Mouse (Mus musculus): ENCODE measurements around the gene Msantd1. TPM values are rescaled to one million over a fixed set of nuclear protein-coding genes. Genes with fewer than 3 reads are reported as not detected.

Gene Msantd1
- polyA plus RNA-seq, 1 experiment from 2014 or later, result 7.2 TPM

- WGBS, result 84% methylated on average over 7 of the region's 7 CpGs
- no peak for ATAC-seq
- Histone ChIP-seq H3K4me2 (ENCODE audit: low read length) (no peak overlapping the region), H3K27ac (ENCODE audit: low read length) (no peak overlapping the region), H3K4me1 (replicated peaks; ENCODE audit: control insufficient read depth, insufficient read depth, low read length) (peaks cover 40% of the 10 kb centered on the region), H3K36me3 (ENCODE audit: control insufficient read depth, insufficient read depth) (peaks cover 7% of the 10 kb centered on the region; the same call in 1 of the 2 replicates), H3K27me3 (replicated peaks; ENCODE audit: control insufficient read depth, insufficient read depth, low read length) (no peaks in the 10 kb centered on the region), H3K9me3 (ENCODE audit: control insufficient read depth, low read length) (no peaks in the 10 kb centered on the region), H3K9ac (replicated peaks; ENCODE audit: low read depth, low read length) (no peak overlapping the region), H3K4me3 (replicated peaks; ENCODE audit: low read length) (no peak overlapping the region)
These were observed 48.3 kb downstream of the Msantd1 start for GRCm38 (mm10) chr5:34956151-34956550.

GRCm38 (mm10) chr5:34957015-34957414 is 49.2 kb downstream of the Msantd1 start:
- Histone ChIP-seq H3K9ac (replicated peaks; ENCODE audit: low read depth, low read length) (no peak overlapping the region), H3K27me3 (replicated peaks; ENCODE audit: control insufficient read depth, insufficient read depth, low read length) (no peaks in the 10 kb centered on the region), H3K4me1 (replicated peaks; ENCODE audit: control insufficient read depth, insufficient read depth, low read length) (peaks cover 36% of the 10 kb centered on the region), H3K4me3 (replicated peaks; ENCODE audit: low read length) (no peak overlapping the region), H3K36me3 (ENCODE audit: control insufficient read depth, insufficient read depth) (peaks cover 7% of the 10 kb centered on the region; the same call in 1 of the 2 replicates), H3K9me3 (ENCODE audit: control insufficient read depth, low read length) (no peaks in the 10 kb centered on the region), H3K4me2 (ENCODE audit: low read length) (no peak overlapping the region), H3K27ac (ENCODE audit: low read length) (0 out of 2 replicates have a peak overlapping the region, but pooled peaks have one; percentile 9)
- 68% methylated on average over 2 of the region's 2 CpGs for WGBS
- ATAC-seq, result peak; percentile 76

- Histone ChIP-seq H3K4me2 (ENCODE audit: low read length) (no peak overlapping the region), H3K27ac (ENCODE audit: low read length) (no peak overlapping the region), H3K4me1 (replicated peaks; ENCODE audit: control insufficient read depth, insufficient read depth, low read length) (peaks cover 24% of the 10 kb centered on the region), H3K27me3 (replicated peaks; ENCODE audit: control insufficient read depth, insufficient read depth, low read length) (no peaks in the 10 kb centered on the region), H3K4me3 (replicated peaks; ENCODE audit: low read length) (no peak overlapping the region), H3K9me3 (ENCODE audit: control insufficient read depth, low read length) (no peaks in the 10 kb centered on the region), H3K36me3 (ENCODE audit: control insufficient read depth, insufficient read depth) (no peaks in the 10 kb centered on the region), H3K9ac (replicated peaks; ENCODE audit: low read depth, low read length) (no peak overlapping the region)
- no peak for ATAC-seq
- WGBS, result 94% methylated on average over 1 of the region's 1 CpGs
These were observed 52.2 kb downstream of the Msantd1 start for GRCm38 (mm10) chr5:34960021-34960420.

- no peak overlapping the region for H3K4me3 ChIP-seq (replicated peaks; ENCODE audit: low read length)
- H3K4me2 ChIP-seq (ENCODE audit: low read length), result no peak overlapping the region
- peaks cover 11% of the 10 kb centered on the region; the same call in 1 of the 2 replicates for H3K36me3 ChIP-seq (ENCODE audit: control insufficient read depth, insufficient read depth)
- no peaks in the 10 kb centered on the region for H3K27me3 ChIP-seq (replicated peaks; ENCODE audit: control insufficient read depth, insufficient read depth, low read length)
- ATAC-seq, result no peak
- WGBS, result 97% methylated on average over 12 of the region's 12 CpGs
- H3K9ac ChIP-seq (replicated peaks; ENCODE audit: low read depth, low read length), result no peak overlapping the region
- no peaks in the 10 kb centered on the region for H3K9me3 ChIP-seq (ENCODE audit: control insufficient read depth, low read length)
- no peaks in the 10 kb centered on the region for H3K4me1 ChIP-seq (replicated peaks; ENCODE audit: control insufficient read depth, insufficient read depth, low read length)
- no peak overlapping the region for H3K27ac ChIP-seq (ENCODE audit: low read length)
These were observed 57.7 kb downstream of the Msantd1 start for GRCm38 (mm10) chr5:34965531-34965930.

- Histone ChIP-seq H3K4me3 (replicated peaks; ENCODE audit: low read length) (no peak overlapping the region), H3K4me2 (ENCODE audit: low read length) (no peak overlapping the region), H3K36me3 (ENCODE audit: control insufficient read depth, insufficient read depth) (peaks cover 11% of the 10 kb centered on the region; the same call in 1 of the 2 replicates), H3K27ac (ENCODE audit: low read length) (no peak overlapping the region), H3K9me3 (ENCODE audit: control insufficient read depth, low read length) (no peaks in the 10 kb centered on the region), H3K9ac (replicated peaks; ENCODE audit: low read depth, low read length) (no peak overlapping the region), H3K4me1 (replicated peaks; ENCODE audit: control insufficient read depth, insufficient read depth, low read length) (no peaks in the 10 kb centered on the region), H3K27me3 (replicated peaks; ENCODE audit: control insufficient read depth, insufficient read depth, low read length) (no peaks in the 10 kb centered on the region)
- 78% methylated on average over 5 of the region's 5 CpGs for WGBS
- ATAC-seq, result no peak
These were observed 60.6 kb downstream of the Msantd1 start for GRCm38 (mm10) chr5:34968386-34968785.

- Histone ChIP-seq H3K9ac (replicated peaks; ENCODE audit: low read depth, low read length) (no peak overlapping the region), H3K27ac (ENCODE audit: low read length) (no peak overlapping the region), H3K4me2 (ENCODE audit: low read length) (no peak overlapping the region), H3K4me1 (replicated peaks; ENCODE audit: control insufficient read depth, insufficient read depth, low read length) (no peaks in the 10 kb centered on the region), H3K4me3 (replicated peaks; ENCODE audit: low read length) (no peak overlapping the region), H3K36me3 (ENCODE audit: control insufficient read depth, insufficient read depth) (peaks cover 9% of the 10 kb centered on the region; the same call in 1 of the 2 replicates), H3K9me3 (ENCODE audit: control insufficient read depth, low read length) (no peaks in the 10 kb centered on the region), H3K27me3 (replicated peaks; ENCODE audit: control insufficient read depth, insufficient read depth, low read length) (no peaks in the 10 kb centered on the region)
- no peak for ATAC-seq
- WGBS, result 88% methylated on average over 3 of the region's 3 CpGs
These were observed 64.7 kb downstream of the Msantd1 start for GRCm38 (mm10) chr5:34972471-34972870.

Other genes starting within 250 kb of the Msantd1 start
- gene Nop14, start 247.9 kb upstream of the Msantd1 start, polyA plus RNA-seq (2015; fragmentation: Nextera tagmentation; extraction: Ambion mirVana), result 23.7 and 26.4 TPM in 2 replicates
- 1.4 and 2.4 TPM in 2 replicates for gene Grk4, start 247.6 kb upstream of the Msantd1 start, polyA plus RNA-seq (2015; fragmentation: Nextera tagmentation; extraction: Ambion mirVana)
- 12.4 and 18.7 TPM in 2 replicates for gene Htt, start 146.3 kb upstream of the Msantd1 start, polyA plus RNA-seq (2015; fragmentation: Nextera tagmentation; extraction: Ambion mirVana)
- 60.8 and 62.4 TPM in 2 replicates for gene Rgs12, start 41.4 kb downstream of the Msantd1 start, polyA plus RNA-seq (2015; fragmentation: Nextera tagmentation; extraction: Ambion mirVana)
- 0.55 and 0.56 TPM in 2 replicates for gene Hgfac, start 133.5 kb downstream of the Msantd1 start, polyA plus RNA-seq (2015; fragmentation: Nextera tagmentation; extraction: Ambion mirVana)
- gene Dok7, start 148.8 kb downstream of the Msantd1 start, polyA plus RNA-seq (2015; fragmentation: Nextera tagmentation; extraction: Ambion mirVana), result 7.0 and 7.8 TPM in 2 replicates
- 151 and 155 TPM in 2 replicates for gene Lrpap1, start 197.8 kb downstream of the Msantd1 start, polyA plus RNA-seq (2015; fragmentation: Nextera tagmentation; extraction: Ambion mirVana)